Mouse (Mus musculus) CD4-positive, CD25-positive, alpha-beta regulatory T cell, adult 2 months (primary cell): ENCODE measurements around the gene Zfp316.

Experiments used
- DNase-seq: peaks from one replicate; pipeline ENCODE4 v3.0.0-alpha.2; 2012; ENCODE audit warnings: low read depth, low spot score

Gene Zfp316

DNA sequence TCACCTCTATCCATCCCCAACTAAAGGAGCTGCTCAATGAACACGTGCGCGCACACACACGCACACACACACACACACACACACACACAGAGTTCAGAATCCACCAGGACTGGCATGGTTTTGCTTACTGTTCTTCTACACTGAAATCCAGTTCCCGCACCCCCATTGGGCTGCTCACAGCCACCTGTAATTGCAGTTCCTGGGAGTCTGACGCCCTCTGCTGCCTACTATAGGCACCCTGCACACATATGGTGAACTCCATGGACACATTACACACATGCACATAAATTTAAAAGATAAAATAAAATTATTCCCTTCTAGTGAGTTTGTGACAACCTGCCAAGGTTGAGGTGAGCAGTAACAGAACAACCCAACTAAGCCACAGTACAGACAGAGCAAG is 14.9 kb upstream of the Zfp316 start:
- DNase-seq: peak; percentile 25

DNA sequence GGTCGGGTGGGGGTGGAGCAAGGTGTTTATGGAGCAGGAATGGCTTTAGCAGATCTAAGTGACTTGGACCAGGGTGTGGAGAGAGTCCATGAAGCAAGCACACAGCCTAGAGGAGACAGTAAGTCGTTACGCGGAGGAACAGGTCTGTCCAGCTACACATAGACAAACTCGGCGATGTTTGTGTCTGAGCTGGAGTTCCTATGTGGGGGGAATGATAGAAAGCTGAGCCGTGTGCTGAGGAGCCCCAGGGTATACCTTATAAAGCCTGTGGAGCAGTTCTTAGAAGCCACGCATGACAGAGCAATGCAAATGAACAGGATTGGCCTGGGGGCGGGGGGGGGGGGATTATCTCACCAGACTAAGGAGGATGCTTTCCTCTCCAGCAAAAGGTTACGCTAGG is 9.4 kb upstream of the Zfp316 start:
- no peak for DNase-seq

- no peak for DNase-seq
These were observed 5.9 kb upstream of the Zfp316 start for GRCm38 (mm10) chr5:143275761-143276160.

DNA sequence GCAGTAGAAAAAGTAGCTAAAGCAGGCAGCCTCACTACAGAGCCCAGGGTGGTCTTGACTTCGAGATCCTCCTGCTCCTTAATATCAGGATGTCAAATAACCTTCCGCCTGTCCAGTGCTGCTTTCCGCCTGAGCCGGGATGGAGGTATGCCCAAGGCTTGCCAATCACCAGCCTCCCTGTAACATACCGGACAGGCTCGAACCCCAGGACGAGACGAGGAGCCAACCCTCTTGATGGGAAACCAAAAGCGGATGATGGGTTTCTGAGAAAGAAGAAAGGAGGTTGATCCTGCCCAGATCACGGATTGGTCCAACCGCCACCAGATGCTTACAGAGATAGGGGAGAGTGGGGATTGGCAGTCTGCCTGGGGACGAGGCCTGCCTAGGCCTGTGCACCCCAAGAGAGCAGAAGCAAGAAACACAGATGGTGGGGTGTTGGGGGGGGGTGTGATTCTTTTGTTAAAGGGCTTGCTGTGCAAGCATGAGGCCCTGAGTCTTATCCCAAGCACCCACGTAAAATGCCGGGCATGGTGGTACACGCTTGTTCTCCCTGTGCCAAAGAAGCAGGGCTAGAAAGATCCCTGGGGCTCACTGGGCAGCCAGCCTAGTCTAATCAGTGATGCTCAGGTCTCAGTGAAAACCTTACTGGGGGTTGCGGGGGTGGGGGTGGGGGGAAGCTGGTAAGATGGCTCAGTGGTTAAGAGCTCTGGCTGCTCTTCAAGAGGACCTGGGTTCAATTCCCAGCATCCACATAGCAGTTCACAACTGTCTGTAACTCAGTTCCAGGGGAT is 2.9 kb upstream of the Zfp316 start:
- DNase-seq: no peak

DNA sequence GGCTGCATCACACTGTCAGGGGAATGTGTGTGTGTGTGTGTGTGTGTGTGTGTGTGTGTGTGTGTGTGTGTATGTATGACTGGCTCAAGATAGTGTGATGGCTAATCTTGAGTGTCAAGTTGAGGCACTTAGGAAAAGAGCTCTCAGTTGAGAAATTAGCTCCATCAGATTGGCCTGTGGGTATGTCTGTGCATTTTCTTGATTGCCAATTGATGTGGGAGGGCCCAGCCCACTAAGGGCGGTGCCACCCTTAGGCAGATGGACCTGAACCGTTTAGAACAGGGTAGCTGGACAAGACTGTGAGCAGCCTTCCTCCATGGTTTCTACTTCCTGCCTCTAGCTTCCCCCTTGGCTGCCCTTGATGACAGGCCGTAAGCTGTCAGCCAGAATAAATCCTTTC is 2.3 kb upstream of the Zfp316 start:
- DNase-seq: no peak

GRCm38 (mm10) chr5:143271642-143272041 is 1.8 kb upstream of the Zfp316 start:
- no peak for DNase-seq

- no peak for DNase-seq
These were observed 313 bp upstream of the Zfp316 start for GRCm38 (mm10) chr5:143270151-143270519.

GRCm38 (mm10) chr5:143268985-143269362 is 848 bp downstream of the Zfp316 start:
- DNase-seq: no peak

DNA sequence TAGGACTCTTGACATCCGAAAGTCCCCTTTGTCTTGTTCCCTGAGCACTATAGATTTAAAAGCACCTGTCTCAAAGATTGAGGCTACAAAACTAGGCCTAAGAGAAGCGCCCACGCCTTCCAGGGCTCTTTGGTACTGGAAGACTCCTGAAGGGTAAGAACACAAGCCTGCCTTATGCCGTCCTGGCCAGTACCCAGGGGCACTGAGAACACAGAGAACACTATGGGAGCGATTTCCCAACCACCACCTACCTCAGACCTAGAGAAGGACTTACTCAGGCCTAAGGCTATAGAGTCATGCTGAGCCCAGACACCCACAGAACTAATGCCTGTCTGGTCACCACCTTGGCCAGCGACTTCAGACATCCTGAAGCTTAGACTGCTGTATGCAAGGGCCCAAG is 3.0 kb downstream of the Zfp316 start:
- DNase-seq: no peak

DNA sequence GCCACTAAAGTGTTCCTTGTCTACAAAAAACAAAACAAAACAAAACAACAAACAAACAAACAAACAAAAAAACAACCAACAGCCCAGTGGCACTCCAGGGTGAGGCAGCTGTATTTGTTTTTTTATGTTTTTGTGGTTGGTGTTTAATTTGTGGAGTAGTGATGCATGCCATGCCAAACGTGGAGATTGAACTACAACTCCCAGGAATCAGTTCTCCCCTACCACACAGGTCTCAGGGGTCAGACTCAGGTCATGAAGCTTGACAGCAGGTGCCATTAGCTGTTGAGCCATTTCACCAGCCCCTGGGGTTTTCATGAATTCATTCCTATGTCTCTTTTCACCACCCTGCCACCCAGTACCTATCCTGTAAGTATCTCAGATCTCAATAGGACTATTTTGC is 4.4 kb downstream of the Zfp316 start:
- no peak for DNase-seq

GRCm38 (mm10) chr5:143264689-143265088 is 5.1 kb downstream of the Zfp316 start:
- no peak for DNase-seq

DNA sequence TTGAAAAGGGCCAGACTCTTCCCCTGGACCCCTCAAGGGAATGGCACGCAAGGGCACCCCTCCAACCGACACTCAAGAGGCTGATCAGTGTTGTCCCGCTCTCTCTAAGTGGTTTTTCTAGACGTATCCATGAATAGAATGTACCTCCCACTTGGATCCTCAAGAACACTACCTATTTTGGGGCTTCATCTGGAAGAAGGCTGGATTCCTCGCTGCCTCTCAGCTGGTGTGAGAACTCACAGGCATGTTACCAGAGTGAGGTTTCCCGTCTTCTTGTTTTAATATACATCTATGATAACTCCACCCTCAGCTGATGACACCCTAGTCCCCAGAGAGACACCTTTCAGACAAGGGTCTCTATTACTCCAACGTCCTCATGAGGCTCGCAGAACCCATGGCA is 8.2 kb downstream of the Zfp316 start:
- no peak for DNase-seq

DNA sequence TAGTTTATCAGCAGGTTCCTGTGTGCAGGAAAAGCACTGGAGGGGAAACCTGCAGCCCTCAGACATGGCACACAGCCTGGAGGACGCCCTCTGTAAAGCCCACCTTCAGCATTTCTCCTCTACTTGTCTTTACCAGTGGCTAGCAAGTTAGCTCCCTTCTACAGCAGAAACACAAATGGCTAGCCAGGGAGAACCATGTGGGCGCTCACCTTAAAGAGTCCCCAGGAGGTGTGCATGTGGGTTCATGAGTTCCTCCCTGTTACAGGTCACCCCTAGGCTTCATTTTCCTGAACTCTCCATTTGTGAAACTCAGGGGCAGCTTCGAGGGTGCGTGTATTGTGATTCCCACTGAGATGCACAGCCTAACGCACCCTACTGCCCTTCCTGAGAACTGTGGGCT is 14.0 kb downstream of the Zfp316 start:
- DNase-seq: no peak

DNA sequence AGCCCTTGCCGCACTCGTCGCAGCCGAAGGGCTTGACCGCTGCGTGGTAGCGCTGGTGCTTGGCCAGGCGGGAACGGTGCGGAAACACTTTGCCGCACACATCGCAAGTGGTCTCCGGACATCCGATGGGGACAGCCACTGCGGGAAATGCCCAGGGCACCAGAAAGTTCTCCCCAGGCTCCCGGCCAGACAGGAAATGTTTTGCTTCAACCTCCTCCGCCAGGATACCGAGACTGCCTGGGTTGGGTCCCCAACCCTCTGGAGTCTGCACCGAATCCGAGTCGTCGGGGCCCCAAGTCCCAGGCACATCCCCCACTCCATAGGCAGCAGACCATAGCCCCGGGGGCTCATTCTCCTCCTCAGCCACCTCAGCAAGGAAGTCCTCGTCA is 14.7 kb downstream of the Zfp316 start:
- DNase-seq: no peak

- no peak for DNase-seq
These were observed 15.2 kb downstream of the Zfp316 start for GRCm38 (mm10) chr5:143254487-143255130.

- no peak for DNase-seq
These were observed 15.8 kb downstream of the Zfp316 start for GRCm38 (mm10) chr5:143253881-143254486.

DNA sequence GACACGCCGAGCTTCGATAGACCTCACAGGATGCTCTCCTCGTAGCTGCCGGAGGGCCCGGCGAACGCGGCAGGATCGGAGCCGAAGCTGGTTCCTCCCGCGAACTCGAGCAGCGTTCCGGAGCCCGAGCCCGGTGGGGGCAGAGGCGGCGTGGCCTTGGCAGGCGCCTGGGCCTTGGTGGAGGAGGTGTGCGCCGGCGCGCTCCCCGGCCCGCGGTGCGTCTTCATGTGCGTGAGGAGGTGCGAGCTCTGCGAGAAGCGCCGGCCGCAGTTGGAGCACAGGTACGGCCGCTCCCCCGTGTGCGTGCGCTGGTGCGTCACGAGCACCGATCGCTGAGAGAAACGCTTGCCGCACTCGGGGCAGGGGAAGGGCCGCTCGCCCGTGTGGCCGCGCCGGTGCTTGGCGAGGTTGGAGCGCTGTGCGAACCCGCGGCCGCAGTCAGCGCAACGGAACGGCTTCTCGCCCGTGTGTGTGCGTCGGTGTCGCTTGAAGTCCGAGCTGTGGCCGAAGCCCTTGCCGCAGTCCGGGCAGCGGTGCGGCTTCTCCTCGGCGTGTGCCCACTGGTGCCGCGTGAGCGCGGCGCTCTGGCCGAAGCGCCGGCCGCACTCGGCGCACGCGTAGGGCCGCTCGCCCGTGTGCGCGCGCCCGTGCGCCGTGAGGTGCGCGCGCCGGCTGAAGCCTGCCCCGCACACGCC is 16.5 kb downstream of the Zfp316 start:
- DNase-seq: peak; percentile 19

GRCm38 (mm10) chr5:143252791-143253185 is 17.0 kb downstream of the Zfp316 start:
- no peak for DNase-seq

- no peak for DNase-seq
These were observed 17.8 kb downstream of the Zfp316 start for GRCm38 (mm10) chr5:143252039-143252438.

- no peak for DNase-seq
These were observed 24.9 kb downstream of the Zfp316 start for GRCm38 (mm10) chr5:143244926-143245325.

GRCm38 (mm10) chr5:143236036-143236435 is 33.8 kb downstream of the Zfp316 start:
- no peak for DNase-seq

DNA sequence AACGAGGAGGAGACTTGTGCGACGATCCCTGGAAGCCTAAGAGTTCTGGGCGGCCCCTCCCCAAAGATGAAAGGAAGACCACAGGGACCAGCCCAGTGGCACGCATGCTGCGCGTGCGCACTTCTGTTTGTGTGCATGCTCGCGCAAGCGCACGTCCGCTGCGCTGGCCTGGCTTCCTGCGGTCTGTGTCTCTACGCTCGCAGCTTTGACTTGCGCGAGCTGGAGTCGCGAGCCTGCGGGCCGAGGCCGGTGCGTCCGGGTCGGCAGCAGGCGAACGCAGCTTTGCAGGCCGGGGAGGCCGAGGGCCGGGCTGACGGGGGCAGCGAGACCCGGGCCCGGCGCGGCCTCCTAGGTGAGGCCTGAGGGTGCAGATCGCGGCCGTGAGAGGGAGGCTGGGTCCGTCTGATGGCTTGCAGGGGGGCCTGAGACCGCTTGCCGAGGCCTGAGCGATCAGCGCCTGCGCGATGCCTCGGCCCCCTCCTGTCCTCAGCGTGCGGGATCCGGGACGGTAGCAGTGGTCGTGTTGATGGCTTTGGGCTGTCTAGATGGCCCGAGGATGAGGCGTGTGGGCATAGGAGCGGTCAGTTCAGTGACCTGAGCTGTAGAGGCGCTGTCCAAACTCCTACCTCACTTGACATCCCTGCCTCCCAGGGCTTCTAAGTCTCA is 34.7 kb downstream of the Zfp316 start, which contains the start of gene Zfp12:
TSS of gene Zfp12 (plus strand) at position 136 of the 666 bp plus-strand sequence.
- DNase-seq: peak; percentile 97
